Mouse (Mus musculus) lung, adult 2 months (tissue): ENCODE measurements at regions not wholly inside any gene's neighbourhood (a gene's known extent, or its start where the extent isn't known, plus 50 kb on each side); places are given as distances from the start of the nearest gene placed in this dataset.

Experiments used
- CTCF ChIP-seq: fragments of 200-500 bp; IDR thresholded peaks from 2 replicates; pipeline ENCODE4 v1.5.1; 2011; ENCODE audit warnings: mild to moderate bottlenecking, low read length, control low read depth; ENCODE audit not compliant: insufficient read depth
- POLR2A ChIP-seq: fragments of 200-500 bp; IDR thresholded peaks from 2 replicates; pipeline ENCODE4 v1.6.1; 2011; ENCODE audit warnings: low read depth, mild to moderate bottlenecking, control low read depth, low read length, borderline replicate concordance; ENCODE audit errors: extremely low read depth

DNA sequence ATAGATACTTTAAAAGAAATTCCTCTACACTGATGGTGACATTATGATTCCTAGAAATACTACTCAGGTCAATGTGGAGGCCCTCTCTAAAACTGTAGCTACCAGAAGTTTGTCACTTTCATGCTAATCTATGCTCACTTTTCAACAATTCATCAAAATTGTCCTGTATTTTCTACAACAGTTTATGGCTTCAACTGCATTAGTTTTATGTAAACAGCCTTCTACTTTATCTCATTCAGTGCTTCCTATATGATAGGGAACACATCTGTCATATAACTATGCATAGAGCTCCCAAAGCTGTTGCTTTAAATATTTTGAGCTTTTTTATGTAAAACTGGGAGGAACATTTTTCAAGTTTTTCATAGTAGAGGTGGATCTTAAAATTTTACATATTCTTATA lies 338.7 kb upstream of the Dph6 start:
- TF ChIP-seq CTCF, result no peak
- no peak for TF ChIP-seq POLR2A
